Mouse (Mus musculus) hindbrain, embryonic 10.5 days (tissue): ENCODE results near the gene Pgp. TPM values are rescaled to one million over a fixed set of nuclear protein-coding genes. Genes with fewer than 3 reads are reported as not detected.

Experiments
- DNase-seq: peaks from one replicate; pipeline ENCODE4 v3.0.0-alpha.2; 2017; ENCODE audit warnings: low spot score
- H3K27ac ChIP-seq: fragments of 300-500 bp; sonication (generic); 2 replicates; pipeline ENCODE4 v1.5.1; 2016; ENCODE audit warnings: mild to moderate bottlenecking, moderate library complexity
- H3K27me3 ChIP-seq: fragments of 300-500 bp; sonication (generic); 2 replicates; pipeline ENCODE4 v1.6.1; 2016; ENCODE audit warnings: mild to moderate bottlenecking; ENCODE audit not compliant: poor library complexity, insufficient read depth, severe bottlenecking
- H3K36me3 ChIP-seq: fragments of 300-500 bp; sonication (generic); 2 replicates; pipeline ENCODE4 v1.6.1; 2016; ENCODE audit warnings: mild to moderate bottlenecking, moderate library complexity
- H3K4me1 ChIP-seq: fragments of 300-500 bp; sonication (generic); replicated peaks from 2 replicates; pipeline ENCODE4 v1.6.1; 2016; ENCODE audit warnings: mild to moderate bottlenecking
- H3K4me3 ChIP-seq: fragments of 300-500 bp; sonication (generic); 2 replicates; pipeline ENCODE4 v1.5.1; 2016; ENCODE audit warnings: mild to moderate bottlenecking, moderate library complexity
- H3K9me3 ChIP-seq: fragments of 300-500 bp; sonication (generic); 2 replicates; pipeline ENCODE4 v1.6.1; 2016; ENCODE audit warnings: mild to moderate bottlenecking, moderate library complexity
- WGBS: fragments of 180-500 bp; shearing (Covaris S2); methylation state at CpG from one replicate; pipeline ENCODE4 v1.1.7; 2016; 5-methylcytosine and 5-hydroxymethylcytosine counted together
- polyA plus RNA-seq: library from polyadenylated mRNA; unstranded; fragments of >200 nt; fragmentation: Nextera tagmentation; extraction: Ambion mirVana; gene quantifications from 2 replicates; pipeline ENCODE4 v1.2.1, GENCODE M21; 2016

Pgp gene
- polyA plus RNA-seq, 1 experiment from 2014 or later = 80.9 TPM

- H3K27me3 ChIP-seq = 0 out of 2 replicates have a peak, but pooled peaks cover under 1% of the 10 kb centered on the region
- no peaks in the 10 kb centered on the region for H3K9me3 ChIP-seq
- DNase-seq = no peak
- H3K4me1 ChIP-seq = peaks cover 8% of the 10 kb centered on the region
- 86% methylated on average over 3 of the region's 3 CpGs for WGBS
- H3K27ac ChIP-seq = no peak overlapping the region
- H3K36me3 ChIP-seq = peaks cover 46% of the 10 kb centered on the region
- 0 out of 2 replicates have a peak overlapping the region, but pooled peaks have one; percentile 6 for H3K4me3 ChIP-seq
Observed at GRCm38 (mm10) chr17:24495443-24495842, 25.3 kb downstream of the Pgp start.

DNA sequence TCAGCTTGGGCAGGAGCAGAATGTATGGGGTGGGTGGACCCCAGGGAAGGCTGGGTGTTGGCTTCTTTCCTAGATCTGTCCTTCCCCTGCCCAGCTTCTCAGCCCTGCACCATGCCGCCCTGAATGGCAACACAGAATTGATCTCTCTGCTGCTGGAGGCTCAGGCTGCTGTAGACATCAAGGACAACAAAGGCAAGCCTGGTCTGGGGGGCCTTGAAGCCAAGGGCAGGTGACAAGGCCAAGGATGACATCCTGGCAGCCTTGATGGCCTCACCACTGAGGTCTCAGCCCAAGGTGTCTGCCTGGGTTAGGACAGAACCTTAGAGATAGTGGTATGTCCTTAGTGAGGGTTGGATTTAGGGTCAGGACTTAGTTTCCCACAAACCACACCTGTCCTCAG lies 25.8 kb downstream of the Pgp start:
- peaks cover 7% of the 10 kb centered on the region for H3K4me1 ChIP-seq
- H3K4me3 ChIP-seq = no peak overlapping the region
- H3K27ac ChIP-seq = no peak overlapping the region
- 97% methylated on average over 1 of the region's 1 CpGs for WGBS
- H3K36me3 ChIP-seq = peaks cover 52% of the 10 kb centered on the region
- no peaks in the 10 kb centered on the region for H3K9me3 ChIP-seq
- no peaks in the 10 kb centered on the region for H3K27me3 ChIP-seq
- no peak for DNase-seq

GRCm38 (mm10) chr17:24502208-24502607 lies 32.0 kb downstream of the Pgp start:
- Histone ChIP-seq H3K9me3 (no peaks in the 10 kb centered on the region), H3K36me3 (peaks cover 98% of the 10 kb centered on the region), H3K27me3 (peaks cover 9% of the 10 kb centered on the region), H3K4me3 (0 out of 2 replicates have a peak overlapping the region, but pooled peaks have one; percentile 2), H3K4me1 (peaks cover 12% of the 10 kb centered on the region), H3K27ac (no peak overlapping the region; the same call in 1 of the 2 replicates)
- 49% methylated on average over 11 of the region's 11 CpGs for WGBS
- DNase-seq = peak; percentile 27

DNA sequence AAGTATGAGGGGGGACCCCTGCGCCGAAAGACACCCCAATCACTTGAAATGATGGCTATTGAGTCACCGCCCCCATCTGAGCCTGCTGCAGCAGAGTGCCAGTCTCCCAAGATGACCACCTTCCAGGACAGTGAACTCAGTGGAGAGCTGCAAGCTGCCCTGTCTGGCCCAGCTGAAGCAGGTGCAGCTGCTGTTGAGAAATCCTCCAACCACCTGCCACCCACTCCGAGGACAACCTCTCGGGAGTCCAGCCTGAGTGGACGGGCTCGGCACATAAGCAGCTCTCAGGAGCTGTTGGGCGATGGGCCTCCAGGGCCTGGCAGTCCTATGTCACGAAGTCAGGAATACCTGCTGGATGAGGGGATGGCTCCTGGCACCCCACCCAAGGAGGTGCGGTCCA lies 33.9 kb downstream of the Pgp start:
- Histone ChIP-seq H3K4me1 (peaks cover 14% of the 10 kb centered on the region), H3K4me3 (no peak overlapping the region), H3K9me3 (no peaks in the 10 kb centered on the region), H3K27ac (no peak overlapping the region), H3K27me3 (peaks cover 12% of the 10 kb centered on the region), H3K36me3 (peaks cover 98% of the 10 kb centered on the region)
- DNase-seq = no peak
- 93% methylated on average over 10 of the region's 10 CpGs for WGBS

GRCm38 (mm10) chr17:24505286-24505955 lies 35.2 kb downstream of the Pgp start:
- WGBS = 88% methylated on average over 30 of the region's 30 CpGs
- no peak for DNase-seq
- no peak overlapping the region for H3K27ac ChIP-seq
- peaks cover 99% of the 10 kb centered on the region for H3K36me3 ChIP-seq
- peaks cover 14% of the 10 kb centered on the region for H3K4me1 ChIP-seq
- H3K9me3 ChIP-seq = no peaks in the 10 kb centered on the region
- H3K27me3 ChIP-seq = peaks cover 12% of the 10 kb centered on the region
- no peak overlapping the region for H3K4me3 ChIP-seq

GRCm38 (mm10) chr17:24506332-24507070 lies 36.3 kb downstream of the Pgp start:
- Histone ChIP-seq H3K9me3 (no peaks in the 10 kb centered on the region), H3K4me3 (peak overlapping the region; percentile 27; the same call in 1 of the 2 replicates), H3K27me3 (peaks cover 12% of the 10 kb centered on the region), H3K36me3 (peaks cover 99% of the 10 kb centered on the region), H3K27ac (peak overlapping the region; percentile 50), H3K4me1 (peaks cover 14% of the 10 kb centered on the region)
- WGBS = 27% methylated on average over 36 of the region's 36 CpGs
- no peak for DNase-seq

DNA sequence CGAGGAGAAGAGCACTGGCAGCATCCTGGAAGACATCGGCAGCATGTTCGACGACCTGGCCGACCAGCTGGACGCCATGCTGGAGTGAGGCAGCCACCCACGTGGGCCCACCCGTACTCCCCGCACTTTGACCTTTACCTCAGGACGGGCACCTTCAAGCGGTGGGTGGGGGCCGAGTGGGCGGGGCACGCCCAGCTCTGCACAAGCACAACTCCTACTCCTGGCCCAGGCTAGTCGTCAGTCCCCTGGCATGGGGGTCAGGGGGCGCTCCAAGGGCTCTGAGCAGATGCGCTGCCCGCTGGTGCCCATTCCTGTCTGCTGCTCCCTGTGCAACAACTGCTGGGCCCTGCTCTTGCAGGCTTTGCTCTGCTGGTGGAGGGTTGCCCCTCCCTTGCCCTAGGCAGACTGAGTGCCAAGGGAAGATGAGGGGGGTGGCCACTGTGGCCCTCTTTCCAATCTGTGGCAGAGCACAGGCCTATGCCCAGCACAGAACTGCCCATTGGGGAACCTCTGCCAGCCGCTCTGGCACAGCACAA lies 37.0 kb downstream of the Pgp start:
- WGBS = 52% methylated on average over 19 of the region's 19 CpGs
- Histone ChIP-seq H3K27me3 (peaks cover 12% of the 10 kb centered on the region), H3K36me3 (peaks cover 99% of the 10 kb centered on the region), H3K4me3 (peak overlapping the region; percentile 27; the same call in 1 of the 2 replicates), H3K9me3 (no peaks in the 10 kb centered on the region), H3K27ac (no peak overlapping the region; the same call in 1 of the 2 replicates), H3K4me1 (peaks cover 14% of the 10 kb centered on the region)
- DNase-seq = no peak

DNA sequence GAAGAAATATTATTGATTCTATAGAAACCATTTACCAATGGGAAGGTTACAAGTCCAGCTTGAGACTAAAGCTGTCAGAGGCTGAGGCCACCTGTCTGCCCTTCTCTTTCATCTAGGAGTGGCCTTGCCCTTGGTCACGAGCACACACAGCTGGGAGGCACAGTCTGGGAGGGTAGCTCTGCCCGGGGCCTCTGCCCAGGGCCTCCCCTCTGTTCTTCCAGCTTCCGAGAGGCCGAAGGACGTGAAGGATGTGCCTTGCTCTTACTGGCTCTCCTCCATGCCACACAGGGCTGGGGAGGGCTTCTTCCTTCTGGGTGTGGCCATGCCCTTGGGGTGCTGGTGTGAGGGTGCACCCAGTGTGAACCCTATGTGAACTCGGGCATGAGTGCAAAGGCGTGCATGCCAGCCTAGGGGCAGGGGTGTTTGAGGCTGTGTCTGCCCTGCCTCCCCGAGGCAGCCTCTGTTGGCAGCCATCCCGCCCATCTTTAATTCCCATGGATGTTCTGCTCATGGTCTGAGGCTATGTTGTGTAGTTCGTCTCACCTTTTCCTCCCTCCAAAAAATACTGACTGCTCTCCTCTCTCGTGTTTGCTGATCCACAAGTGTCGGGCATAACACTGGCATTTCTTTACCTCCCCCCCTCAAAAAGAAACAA lies 37.7 kb downstream of the Pgp start:
- H3K27ac ChIP-seq = no peak overlapping the region
- WGBS = 82% methylated on average over 12 of the region's 12 CpGs
- H3K9me3 ChIP-seq = no peaks in the 10 kb centered on the region
- peaks cover 99% of the 10 kb centered on the region for H3K36me3 ChIP-seq
- no peak overlapping the region for H3K4me3 ChIP-seq
- peaks cover 14% of the 10 kb centered on the region for H3K4me1 ChIP-seq
- no peak for DNase-seq
- peaks cover 12% of the 10 kb centered on the region for H3K27me3 ChIP-seq

DNA sequence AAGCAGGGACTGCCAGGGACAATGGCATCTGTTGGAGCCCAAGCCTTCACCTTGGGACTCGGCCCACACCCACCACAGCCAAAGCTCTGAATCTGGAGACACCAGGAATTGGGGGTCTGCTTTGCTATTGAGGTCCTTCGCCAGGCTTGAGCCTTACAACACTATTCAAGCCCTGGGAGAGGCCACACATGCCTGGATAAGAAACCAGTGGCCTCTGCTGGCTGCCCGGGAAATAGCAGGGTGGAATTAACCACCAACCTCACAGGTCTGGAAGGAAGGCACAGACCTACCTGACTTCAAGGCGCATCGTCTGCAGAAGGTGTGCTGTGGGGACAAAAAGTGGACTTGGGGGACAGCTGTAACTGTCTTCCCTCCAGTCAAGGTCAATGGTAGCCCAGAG lies 43.4 kb downstream of the Pgp start:
- Histone ChIP-seq H3K4me1 (no peaks in the 10 kb centered on the region), H3K9me3 (no peaks in the 10 kb centered on the region), H3K27me3 (no peaks in the 10 kb centered on the region), H3K4me3 (no peak overlapping the region), H3K36me3 (peaks cover 100% of the 10 kb centered on the region), H3K27ac (peak overlapping the region; percentile 16; the same call in 1 of the 2 replicates)
- 63% methylated on average over 5 of the region's 5 CpGs for WGBS
- DNase-seq = peak; percentile 57

DNA sequence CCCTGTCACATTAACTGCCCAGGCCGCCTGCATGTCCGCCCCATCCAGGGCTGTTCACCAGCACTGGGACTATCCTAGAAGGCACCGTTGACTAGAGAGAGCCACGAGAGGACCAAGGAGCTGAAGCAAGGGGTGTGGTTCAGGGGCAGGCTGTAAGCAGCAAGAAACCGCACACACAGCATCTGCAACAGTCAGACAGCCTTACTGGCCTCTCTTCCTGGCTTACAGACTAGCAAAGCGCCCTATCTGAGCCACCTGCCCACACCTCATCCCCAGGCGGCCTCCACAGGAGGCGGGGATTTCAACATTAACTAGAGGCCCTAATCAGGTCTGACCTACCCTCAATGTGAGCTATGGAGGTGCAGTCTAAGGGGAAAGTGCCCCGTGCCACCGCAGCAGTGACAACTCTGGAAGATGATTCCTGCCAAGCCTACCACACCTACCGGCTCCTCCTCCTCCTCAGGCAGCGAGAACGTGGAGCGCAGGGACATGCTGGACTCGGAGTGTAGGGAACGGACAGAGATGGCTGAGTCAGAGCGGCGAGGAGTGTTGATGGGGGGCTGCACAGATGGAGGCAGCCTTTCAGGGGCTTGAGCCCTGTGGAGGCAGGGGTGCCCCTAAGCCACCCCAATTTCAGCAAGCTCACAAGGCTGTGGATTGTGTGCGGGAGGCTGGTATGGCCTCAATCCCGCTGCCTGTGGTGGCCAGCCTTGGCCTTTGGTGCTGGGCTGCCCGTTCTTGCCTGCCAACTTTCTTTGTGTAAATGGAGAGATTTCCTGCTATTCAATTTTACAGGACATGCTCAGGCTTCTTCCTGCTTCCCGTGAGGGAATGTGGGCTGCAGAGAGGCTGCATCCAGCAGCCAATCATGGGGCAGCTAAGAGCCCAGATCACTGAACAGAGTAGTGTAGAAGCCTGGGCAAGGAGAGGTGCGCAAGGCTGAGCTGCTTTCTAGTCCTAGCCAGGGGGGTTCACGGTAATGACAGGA lies 44.4 kb downstream of the Pgp start:
- 91% methylated on average over 24 of the region's 24 CpGs for WGBS
- Histone ChIP-seq H3K4me3 (no peak overlapping the region), H3K36me3 (peaks cover 100% of the 10 kb centered on the region), H3K4me1 (no peaks in the 10 kb centered on the region), H3K9me3 (no peaks in the 10 kb centered on the region), H3K27ac (no peak overlapping the region), H3K27me3 (no peaks in the 10 kb centered on the region)
- DNase-seq = no peak

GRCm38 (mm10) chr17:24520450-24520849 lies 50.3 kb downstream of the Pgp start:
- H3K27ac ChIP-seq = no peak overlapping the region
- 89% methylated on average over 4 of the region's 4 CpGs for WGBS
- H3K9me3 ChIP-seq = no peaks in the 10 kb centered on the region
- no peaks in the 10 kb centered on the region for H3K4me1 ChIP-seq
- DNase-seq = no peak
- H3K4me3 ChIP-seq = no peak overlapping the region
- H3K27me3 ChIP-seq = no peaks in the 10 kb centered on the region
- peaks cover 87% of the 10 kb centered on the region for H3K36me3 ChIP-seq
